Mouse (Mus musculus) T-cell, adult 2 months (primary cell): ENCODE data around the gene Nadk2.

ENCODE experiments used
- DNase-seq: peaks from one replicate; pipeline ENCODE4 v3.0.0; 2022; ENCODE audit warnings: low spot score

Nadk2 gene

DNA sequence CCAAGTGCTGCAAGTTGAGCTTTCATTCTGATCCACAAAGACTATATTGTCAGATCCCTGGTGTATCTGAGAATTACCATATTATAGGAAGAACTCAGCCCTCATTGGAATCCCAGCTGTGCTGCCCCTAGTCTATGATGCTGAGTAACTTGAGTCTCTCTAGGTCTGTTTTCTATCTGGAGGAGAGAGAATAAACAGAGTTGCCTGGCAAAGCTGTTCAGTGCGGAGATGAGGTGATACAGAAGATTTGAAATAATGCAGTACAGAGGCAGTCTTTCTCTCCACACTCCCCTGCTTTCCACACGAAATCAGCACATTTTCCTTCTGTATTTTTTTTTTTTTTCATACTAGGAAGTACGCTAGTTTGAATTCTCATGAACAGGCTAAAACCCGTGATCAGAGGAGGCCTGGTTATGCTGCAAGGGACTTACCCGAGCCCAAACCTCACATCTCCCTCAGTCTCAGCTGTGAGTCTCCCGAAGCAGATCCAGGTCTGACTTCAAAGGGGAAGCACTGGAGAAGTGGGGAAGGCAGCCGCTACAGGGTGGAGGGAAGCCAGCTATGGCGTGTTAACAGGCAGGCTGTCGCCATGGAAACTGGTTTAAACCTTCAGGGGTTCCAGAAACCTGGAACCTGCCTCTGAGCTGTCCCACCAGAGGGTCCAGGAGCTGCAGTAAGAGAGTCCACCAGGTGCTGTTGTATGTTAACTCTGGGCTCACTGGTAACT is 59.9 kb downstream of the Nadk2 start:
- DNase-seq, result no peak

- no peak for DNase-seq
These were observed 60.4 kb downstream of the Nadk2 start for GRCm38 (mm10) chr15:9131499-9131888.

GRCm38 (mm10) chr15:9132693-9133443 is 61.8 kb downstream of the Nadk2 start:
- DNase-seq, result no peak

DNA sequence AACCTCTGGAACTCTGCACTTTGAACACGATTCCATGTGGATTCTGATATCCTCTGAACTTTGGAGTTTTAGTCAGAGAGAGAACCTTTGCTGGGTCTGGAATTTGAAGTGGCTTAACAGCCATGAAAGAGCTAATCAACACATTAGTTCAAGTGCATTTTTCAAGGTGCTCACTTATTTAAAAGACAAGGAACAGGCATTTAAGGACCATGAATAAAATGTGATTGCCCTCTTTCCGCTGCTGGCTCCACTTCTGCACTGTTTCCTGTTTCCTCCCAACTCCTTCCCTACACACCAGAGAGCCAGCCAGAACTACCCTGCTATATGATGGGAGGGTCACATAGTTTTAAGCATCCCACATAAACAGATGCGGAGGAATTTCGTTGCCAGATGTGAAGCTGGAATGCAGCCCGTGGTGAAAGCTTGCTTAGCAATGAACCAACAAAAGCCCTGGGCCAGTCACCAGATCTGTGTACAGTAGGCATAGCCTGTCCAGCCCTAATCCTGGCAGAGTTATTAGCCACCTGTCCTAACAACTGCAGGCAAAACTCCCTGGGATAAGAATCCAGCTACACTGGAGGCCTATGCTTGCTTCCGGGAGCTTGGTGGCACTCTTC is 63.9 kb downstream of the Nadk2 start:
- DNase-seq, result no peak

- no peak for DNase-seq
These were observed 68.4 kb downstream of the Nadk2 start for GRCm38 (mm10) chr15:9139447-9139846.

DNA sequence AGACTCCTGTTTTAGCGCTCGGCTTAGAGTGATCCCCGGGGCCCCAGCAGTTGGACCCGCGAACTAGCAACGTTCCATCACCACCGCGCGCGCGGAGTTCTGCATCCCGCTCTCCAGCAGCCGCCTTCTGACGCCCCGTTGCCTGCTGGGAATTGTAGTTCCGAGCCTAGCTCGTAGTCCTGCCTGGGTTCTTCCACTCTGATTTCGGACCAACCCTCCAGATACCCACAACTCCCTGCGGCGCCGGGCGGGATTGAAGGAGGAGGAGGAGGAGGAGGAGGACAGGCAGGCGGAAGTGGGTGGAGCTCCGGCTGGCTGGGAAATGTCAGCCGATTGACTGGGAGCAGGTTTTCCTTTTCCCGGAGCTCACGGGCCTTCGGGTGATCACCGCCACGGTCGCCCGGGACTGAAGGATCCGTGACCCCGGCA is 69.2 kb downstream of the Nadk2 start, which contains the start of gene Lmbrd2:
TSS of gene Lmbrd2 (plus strand) at position 299 of the 429 bp plus-strand sequence.
- peak; percentile 95 for DNase-seq

- DNase-seq, result peak; percentile 45
These were observed 69.7 kb downstream of the Nadk2 start for GRCm38 (mm10) chr15:9140684-9141171.

- no peak for DNase-seq
These were observed 84.3 kb downstream of the Nadk2 start, which contains the start of gene Skp2 for GRCm38 (mm10) chr15:9155325-9155724. Skp2 (minus strand) TSS chr15:9155425.
